Mouse (Mus musculus) hindbrain, embryonic 16.5 days (tissue): ENCODE measurements around the gene Zbtb37. TPM values are rescaled to one million over a fixed set of nuclear protein-coding genes. Genes with fewer than 3 reads are reported as not detected.

Source experiments
- ATAC-seq: fragments of 200-750 bp; cut with Nextera tagmentation; 2 replicates; pipeline ENCODE4 v1.8.0; 2017; ENCODE audit warnings: moderate TSS enrichment, moderate library complexity
- H3K27ac ChIP-seq: fragments of 300-500 bp; sonication (generic); 2 replicates; pipeline ENCODE4 v1.5.1; 2014; ENCODE audit warnings: low read depth, mild to moderate bottlenecking, control low read depth, low read length, moderate library complexity
- H3K27me3 ChIP-seq: fragments of 300-500 bp; sonication (generic); replicated peaks from 2 replicates; pipeline ENCODE4 v1.6.1; 2014; ENCODE audit warnings: low read length; ENCODE audit not compliant: control insufficient read depth, insufficient read depth
- H3K36me3 ChIP-seq: fragments of 300-500 bp; sonication (generic); 2 replicates; pipeline ENCODE4 v1.6.1; 2014; ENCODE audit warnings: mild to moderate bottlenecking, low read length, moderate library complexity, mixed read lengths; ENCODE audit not compliant: control insufficient read depth, insufficient read depth
- H3K4me1 ChIP-seq: fragments of 300-500 bp; sonication (generic); 2 replicates; pipeline ENCODE4 v1.6.1; 2014; ENCODE audit warnings: low read depth, low read length; ENCODE audit not compliant: control insufficient read depth, insufficient read depth
- H3K4me2 ChIP-seq: fragments of 300-500 bp; sonication (generic); 2 replicates; pipeline ENCODE4 v1.6.1; 2014; ENCODE audit warnings: mild to moderate bottlenecking, low read length, control low read depth, moderate library complexity
- H3K4me3 ChIP-seq: fragments of 300-500 bp; sonication (generic); 2 replicates; pipeline ENCODE4 v1.5.1; 2014; ENCODE audit warnings: mild to moderate bottlenecking, low read length, control low read depth, moderate library complexity
- H3K9ac ChIP-seq: fragments of 300-500 bp; sonication (generic); 2 replicates; pipeline ENCODE4 v1.6.1; 2014; ENCODE audit warnings: low read depth, mild to moderate bottlenecking, control low read depth, low read length, moderate library complexity
- H3K9me3 ChIP-seq: fragments of 300-500 bp; sonication (generic); 2 replicates; pipeline ENCODE4 v1.6.1; 2014; ENCODE audit warnings: mild to moderate bottlenecking, low read length, moderate library complexity; ENCODE audit not compliant: control insufficient read depth
- WGBS: fragments of 180-500 bp; shearing (Covaris S2); extraction: QIAGEN DNeasy Blood & Tissue Kit; methylation state at CpG from one replicate; pipeline ENCODE4 v1.1.7; 2014; 5-methylcytosine and 5-hydroxymethylcytosine counted together
- polyA plus RNA-seq: library from polyadenylated mRNA; unstranded; fragments of >200 nt; fragmentation: Nextera tagmentation; extraction: Ambion mirVana; gene quantifications from 2 replicates; pipeline ENCODE4 v1.2.1, GENCODE M21; 2015

The Zbtb37 gene
- polyA plus RNA-seq, 1 experiment from 2014 or later: 11.8 TPM

DNA sequence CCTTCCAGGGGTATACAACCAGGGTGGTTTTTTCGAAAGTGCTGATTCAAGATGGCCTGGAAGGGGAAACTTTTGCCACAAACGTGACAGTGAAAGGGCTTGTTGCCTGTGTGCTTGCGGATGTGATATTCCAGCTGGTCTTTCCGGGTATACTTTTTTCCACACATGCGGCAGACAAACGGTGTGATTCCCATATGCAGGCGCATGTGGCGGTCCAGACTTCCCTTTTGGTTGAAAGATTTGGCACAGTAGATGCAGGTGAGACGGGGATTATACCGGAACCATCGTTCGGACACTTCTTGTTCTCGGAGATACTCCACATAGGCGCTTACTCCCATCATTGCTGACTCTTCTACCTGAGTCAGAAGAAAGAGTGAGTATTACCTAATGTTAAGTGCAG is 14.6 kb downstream of the Zbtb37 start:
- no peaks in the 10 kb centered on the region for H3K27me3 ChIP-seq
- no peak for ATAC-seq
- 96% methylated on average over 14 of the region's 14 CpGs for WGBS

GRCm38 (mm10) chr1:161016378-161016777 is 18.3 kb downstream of the Zbtb37 start:
- Histone ChIP-seq H3K4me1 (no peaks in the 10 kb centered on the region), H3K9me3 (no peaks in the 10 kb centered on the region), H3K9ac (no peak overlapping the region), H3K4me2 (no peak overlapping the region), H3K36me3 (peaks cover 20% of the 10 kb centered on the region), H3K27me3 (no peaks in the 10 kb centered on the region), H3K27ac (no peak overlapping the region), H3K4me3 (no peak overlapping the region)
- ATAC-seq: no peak
- WGBS: 87% methylated on average over 2 of the region's 2 CpGs

More for the DNA sequence above, 14.6 kb downstream of the Zbtb37 start:
- Histone ChIP-seq H3K4me3 (no peak overlapping the region), H3K9ac (no peak overlapping the region), H3K4me2 (no peak overlapping the region), H3K36me3 (peaks cover 13% of the 10 kb centered on the region), H3K4me1 (no peaks in the 10 kb centered on the region), H3K27ac (no peak overlapping the region), H3K9me3 (no peaks in the 10 kb centered on the region)

GRCm38 (mm10) chr1:161010436-161010835 is 24.2 kb downstream of the Zbtb37 start:
- no peaks in the 10 kb centered on the region for H3K9me3 ChIP-seq
- no peaks in the 10 kb centered on the region for H3K27me3 ChIP-seq
- 85% methylated on average over 4 of the region's 4 CpGs for WGBS
- no peaks in the 10 kb centered on the region for H3K4me1 ChIP-seq
- no peak for ATAC-seq
- H3K4me2 ChIP-seq: no peak overlapping the region
- no peak overlapping the region for H3K4me3 ChIP-seq
- H3K27ac ChIP-seq: no peak overlapping the region
- H3K36me3 ChIP-seq: peaks cover 8% of the 10 kb centered on the region; the same call in 1 of the 2 replicates
- H3K9ac ChIP-seq: no peak overlapping the region

DNA sequence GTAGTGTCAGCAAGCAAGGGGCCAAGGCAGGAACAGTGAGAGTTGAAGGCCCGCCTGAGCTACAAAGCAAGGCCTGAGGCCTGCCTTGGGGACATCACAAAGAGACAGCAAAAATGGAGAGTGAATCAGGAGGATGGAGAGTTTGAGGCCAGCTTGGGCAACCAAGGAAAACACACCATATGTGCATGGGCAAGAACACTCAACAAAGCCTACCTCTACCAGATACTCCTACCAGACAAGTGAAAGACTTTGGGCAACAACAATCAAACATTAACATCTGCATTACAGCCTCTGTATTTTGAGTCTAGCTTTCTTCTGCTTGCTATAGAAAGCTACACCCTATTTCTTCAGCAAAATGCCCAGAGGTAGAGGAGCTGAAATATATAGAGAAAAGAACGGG is 26.6 kb downstream of the Zbtb37 start:
- 95% methylated on average over 2 of the region's 2 CpGs for WGBS
- no peak overlapping the region for H3K9ac ChIP-seq
- H3K27ac ChIP-seq: no peak overlapping the region
- no peak for ATAC-seq
- H3K36me3 ChIP-seq: peaks cover 8% of the 10 kb centered on the region; the same call in 1 of the 2 replicates
- H3K4me2 ChIP-seq: no peak overlapping the region
- H3K27me3 ChIP-seq: no peaks in the 10 kb centered on the region
- no peaks in the 10 kb centered on the region for H3K9me3 ChIP-seq
- H3K4me3 ChIP-seq: no peak overlapping the region
- no peaks in the 10 kb centered on the region for H3K4me1 ChIP-seq

DNA sequence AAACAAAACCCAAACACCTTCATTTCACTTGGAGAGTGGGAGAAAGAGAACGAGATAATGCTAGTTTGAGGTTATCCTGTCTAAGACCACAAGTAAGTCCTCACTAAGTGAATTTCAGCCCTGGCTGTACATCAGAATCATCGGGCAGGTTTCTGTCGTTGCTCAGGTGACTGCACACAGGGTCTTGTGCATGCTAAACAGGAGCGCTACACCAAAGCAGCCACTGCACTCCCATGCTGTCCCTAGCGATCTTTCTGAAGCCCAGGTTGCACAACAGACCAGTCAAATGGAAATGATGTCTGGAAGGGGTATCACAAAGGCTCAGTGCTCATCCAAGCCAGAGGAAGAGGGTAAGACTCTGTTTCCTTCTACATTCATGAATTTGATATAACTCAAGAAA is 28.2 kb downstream of the Zbtb37 start:
- 81% methylated on average over 5 of the region's 5 CpGs for WGBS
- ATAC-seq: no peak
- 0 out of 2 replicates have a peak, but pooled peaks cover 2% of the 10 kb centered on the region for H3K36me3 ChIP-seq

DNA sequence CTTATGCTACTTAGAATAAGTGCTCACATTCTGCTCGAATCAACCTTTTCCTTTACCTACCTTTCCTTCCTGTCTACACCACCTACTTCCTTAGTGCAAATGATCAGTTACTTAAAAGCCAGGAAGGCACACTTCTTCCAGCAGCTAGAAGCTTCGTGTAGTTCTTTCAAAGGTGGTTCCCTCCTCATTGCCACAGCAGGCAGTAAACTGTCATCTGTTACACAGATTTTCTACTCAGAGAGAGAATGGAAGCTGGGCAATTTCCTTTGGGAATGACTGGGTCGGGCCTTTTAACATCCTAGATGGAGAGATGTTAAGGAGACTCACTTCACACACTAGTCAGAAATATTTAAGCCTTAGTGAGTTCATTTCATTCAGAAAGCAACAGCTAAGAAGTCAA is 29.1 kb downstream of the Zbtb37 start:
- Histone ChIP-seq H3K4me2 (no peak overlapping the region), H3K27ac (no peak overlapping the region), H3K9ac (no peak overlapping the region), H3K36me3 (0 out of 2 replicates have a peak, but pooled peaks cover 2% of the 10 kb centered on the region), H3K4me3 (no peak overlapping the region), H3K9me3 (no peaks in the 10 kb centered on the region), H3K27me3 (no peaks in the 10 kb centered on the region), H3K4me1 (no peaks in the 10 kb centered on the region)
- WGBS: 77% methylated on average over 3 of the region's 3 CpGs
- no peak for ATAC-seq

More for the DNA sequence above, 28.2 kb downstream of the Zbtb37 start:
- Histone ChIP-seq H3K9ac (no peak overlapping the region), H3K4me2 (no peak overlapping the region), H3K27ac (no peak overlapping the region), H3K27me3 (no peaks in the 10 kb centered on the region), H3K4me1 (no peaks in the 10 kb centered on the region), H3K9me3 (no peaks in the 10 kb centered on the region), H3K4me3 (no peak overlapping the region)

GRCm38 (mm10) chr1:161004942-161005341 is 29.7 kb downstream of the Zbtb37 start:
- no peak for ATAC-seq
- 74% methylated on average over 4 of the region's 4 CpGs for WGBS
- Histone ChIP-seq H3K4me2 (no peak overlapping the region), H3K4me1 (no peaks in the 10 kb centered on the region), H3K9me3 (no peaks in the 10 kb centered on the region), H3K27ac (no peak overlapping the region), H3K27me3 (no peaks in the 10 kb centered on the region), H3K36me3 (no peaks in the 10 kb centered on the region), H3K9ac (no peak overlapping the region), H3K4me3 (no peak overlapping the region)

GRCm38 (mm10) chr1:160993851-160994250 is 40.8 kb downstream of the Zbtb37 start:
- no peak for ATAC-seq
- H3K4me2 ChIP-seq: no peak overlapping the region
- WGBS: 91% methylated on average over 6 of the region's 6 CpGs

GRCm38 (mm10) chr1:160989395-160989794 is 45.3 kb downstream of the Zbtb37 start:
- Histone ChIP-seq H3K4me2 (no peak overlapping the region), H3K9ac (no peak overlapping the region), H3K4me1 (no peaks in the 10 kb centered on the region), H3K27ac (no peak overlapping the region), H3K27me3 (no peaks in the 10 kb centered on the region), H3K9me3 (no peaks in the 10 kb centered on the region), H3K36me3 (no peaks in the 10 kb centered on the region), H3K4me3 (no peak overlapping the region)
- WGBS: 85% methylated on average over 15 of the region's 15 CpGs
- ATAC-seq: no peak

More at GRCm38 (mm10) chr1:160993851-160994250, 40.8 kb downstream of the Zbtb37 start:
- Histone ChIP-seq H3K27me3 (no peaks in the 10 kb centered on the region), H3K9ac (no peak overlapping the region), H3K4me1 (no peaks in the 10 kb centered on the region), H3K27ac (no peak overlapping the region), H3K36me3 (no peaks in the 10 kb centered on the region), H3K4me3 (no peak overlapping the region), H3K9me3 (no peaks in the 10 kb centered on the region)
